Mouse (Mus musculus) erythroblast, adult 5-6 weeks (primary cell): ENCODE measurements around the gene 1700012B09Rik. TPM values are rescaled to one million over a fixed set of nuclear protein-coding genes. Genes with fewer than 3 reads are reported as not detected.

Experiments
- ATAC-seq: replicated peaks from 2 replicates; pipeline ENCODE4 v1.8.0; 2016; ENCODE audit warnings: moderate number of reproducible peaks, mild to moderate bottlenecking, moderate TSS enrichment, inconsistent platforms; ENCODE audit not compliant: poor library complexity, low FRiP score, severe bottlenecking
- total RNA-seq, 2 experiments: library from RNA; stranded (forward) in 1 of 2; stranded (reverse) in 1 of 2; fragments of 150-400 nt in 1 of 2; fragments of 200-764, 138-1000 nt in 1 of 2; gene quantifications; 2 replicates each; pipeline versions ENCODE4 v1.2.3 to v1.2.4; 2015 to 2017; ENCODE audit warnings: low replicate concordance in 2 of 2

1700012B09Rik gene
- total RNA-seq, 2 experiments from 2014 or later, result not detected

- no peak for ATAC-seq
These were observed 31.2 kb downstream of the 1700012B09Rik start for GRCm38 (mm10) chr9:14739498-14740150.

GRCm38 (mm10) chr9:14730941-14731541 is 39.8 kb downstream of the 1700012B09Rik start:
- no peak for ATAC-seq

GRCm38 (mm10) chr9:14728365-14728764 is 42.5 kb downstream of the 1700012B09Rik start:
- ATAC-seq, result no peak

GRCm38 (mm10) chr9:14726629-14727028 is 44.2 kb downstream of the 1700012B09Rik start:
- no peak for ATAC-seq

GRCm38 (mm10) chr9:14726005-14726404 is 44.8 kb downstream of the 1700012B09Rik start:
- ATAC-seq, result no peak

- no peak for ATAC-seq
These were observed 45.9 kb downstream of the 1700012B09Rik start for GRCm38 (mm10) chr9:14724755-14725420.

- ATAC-seq, result no peak
These were observed 49.2 kb downstream of the 1700012B09Rik start for GRCm38 (mm10) chr9:14721610-14722009.

GRCm38 (mm10) chr9:14720384-14720783 is 50.4 kb downstream of the 1700012B09Rik start:
- no peak for ATAC-seq

- no peak for ATAC-seq
These were observed 52.5 kb downstream of the 1700012B09Rik start for GRCm38 (mm10) chr9:14718332-14718691.

GRCm38 (mm10) chr9:14717689-14718331 is 53.0 kb downstream of the 1700012B09Rik start:
- no peak for ATAC-seq

GRCm38 (mm10) chr9:14715258-14715657 is 55.6 kb downstream of the 1700012B09Rik start:
- ATAC-seq, result no peak

- no peak for ATAC-seq
These were observed 59.9 kb downstream of the 1700012B09Rik start for GRCm38 (mm10) chr9:14710910-14711309.

Other genes starting within 250 kb of the 1700012B09Rik start
- gene Amotl1, start 126.0 kb downstream of the 1700012B09Rik start, total RNA-seq (2015; ENCODE audit: low replicate concordance), result 0.21 TPM in 1 of 2 replicates, not detected in the other
- not detected in 2 replicates for gene Amotl1, start 126.0 kb downstream of the 1700012B09Rik start, total RNA-seq (2017; ENCODE audit: low replicate concordance)
- not detected in 2 replicates for gene Piwil4, start 30.3 kb downstream of the 1700012B09Rik start, total RNA-seq (2015; ENCODE audit: low replicate concordance)
- not detected in 2 replicates for gene Piwil4, start 30.3 kb downstream of the 1700012B09Rik start, total RNA-seq (2017; ENCODE audit: low replicate concordance)
- 2.3 and 3.7 TPM in 2 replicates for gene Fut4, start 18.6 kb downstream of the 1700012B09Rik start, total RNA-seq (2015; ENCODE audit: low replicate concordance)
- 1.4 and 2.1 TPM in 2 replicates for gene Fut4, start 18.6 kb downstream of the 1700012B09Rik start, total RNA-seq (2017; ENCODE audit: low replicate concordance)
- 22.3 and 27.8 TPM in 2 replicates for gene Mre11a, start 13.6 kb upstream of the 1700012B09Rik start, total RNA-seq (2015; ENCODE audit: low replicate concordance)
- 15.0 and 19.0 TPM in 2 replicates for gene Mre11a, start 13.6 kb upstream of the 1700012B09Rik start, total RNA-seq (2017; ENCODE audit: low replicate concordance)
- gene Ankrd49, start 13.8 kb upstream of the 1700012B09Rik start, total RNA-seq (2015; ENCODE audit: low replicate concordance), result 5.9 and 21.3 TPM in 2 replicates
- 13.6 and 18.0 TPM in 2 replicates for gene Ankrd49, start 13.8 kb upstream of the 1700012B09Rik start, total RNA-seq (2017; ENCODE audit: low replicate concordance)
- gene Gpr83, start 89.2 kb upstream of the 1700012B09Rik start, total RNA-seq (2015; ENCODE audit: low replicate concordance), result not detected in 2 replicates
- gene Gpr83, start 89.2 kb upstream of the 1700012B09Rik start, total RNA-seq (2017; ENCODE audit: low replicate concordance), result 0.28 TPM in 1 of 2 replicates, not detected in the other
- not detected in 2 replicates for gene Izumo1r, start 132.9 kb upstream of the 1700012B09Rik start, total RNA-seq (2015; ENCODE audit: low replicate concordance)
- gene Izumo1r, start 132.9 kb upstream of the 1700012B09Rik start, total RNA-seq (2017; ENCODE audit: low replicate concordance), result not detected in 2 replicates